Mouse (Mus musculus): ENCODE data around the gene Hgfac.

DNA sequence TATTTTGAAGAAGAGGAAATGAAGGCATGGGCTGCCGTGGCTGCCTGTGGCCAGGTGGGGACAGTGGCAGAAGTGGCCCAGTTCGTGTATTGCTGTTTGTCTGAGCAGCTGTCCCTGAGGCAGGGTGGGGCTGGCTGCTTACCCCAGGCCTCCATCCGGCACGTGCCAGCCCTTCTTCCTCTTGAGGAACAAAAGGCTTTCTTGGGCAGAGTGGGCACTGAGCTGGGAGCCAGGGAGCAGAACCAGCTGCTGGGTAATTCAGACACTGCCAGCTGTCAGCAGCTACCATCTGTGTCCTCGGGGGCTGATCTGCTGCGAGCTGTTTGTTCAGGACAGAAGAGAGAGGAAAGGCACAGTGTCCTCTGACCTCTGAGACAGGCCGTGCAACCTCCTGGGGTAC is 29.6 kb downstream of the Hgfac start:
- TF ChIP-seq GATA1 (IDR thresholded peaks at IDR 0.05; ENCODE audit: borderline replicate concordance, low read length) (no peak), FLI1 (IDR thresholded peaks at IDR 0.05; ENCODE audit: low read length) (no peak)

Measured in megakaryocyte, embryonic 14.5 days (primary cell).